Mouse (Mus musculus) forebrain, embryonic 16.5 days (tissue): ENCODE measurements around the gene Mmrn1. TPM values are rescaled to one million over a fixed set of nuclear protein-coding genes. Genes with fewer than 3 reads are reported as not detected.
A peak's percentile ranks its signal among the peaks of the same experiment; 100 is the strongest.

Experiments used
- ATAC-seq: fragments of 200-750 bp; cut with Nextera tagmentation; 2 replicates; pipeline ENCODE4 v1.8.0; 2017; ENCODE audit warnings: mild to moderate bottlenecking, moderate library complexity
- H3K27ac ChIP-seq: fragments of 300-500 bp; sonication (generic); 2 replicates; pipeline ENCODE4 v1.5.1; 2014; ENCODE audit warnings: low read length, control low read depth
- H3K27me3 ChIP-seq: fragments of 300-500 bp; sonication (generic); replicated peaks from 2 replicates; pipeline ENCODE4 v1.6.1; 2014; ENCODE audit warnings: low read length; ENCODE audit not compliant: control insufficient read depth, insufficient read depth
- H3K36me3 ChIP-seq: fragments of 300-500 bp; sonication (generic); 2 replicates; pipeline ENCODE4 v1.6.1; 2014; ENCODE audit not compliant: control insufficient read depth, insufficient read depth
- H3K4me1 ChIP-seq: fragments of 300-500 bp; sonication (generic); replicated peaks from 2 replicates; pipeline ENCODE4 v1.6.1; 2014; ENCODE audit warnings: low read length; ENCODE audit not compliant: control insufficient read depth, insufficient read depth
- H3K4me2 ChIP-seq: fragments of 300-500 bp; sonication (generic); 2 replicates; pipeline ENCODE4 v1.6.1; 2014; ENCODE audit warnings: mild to moderate bottlenecking, low read length, control low read depth
- H3K4me3 ChIP-seq: fragments of 300-500 bp; sonication (generic); replicated peaks from 2 replicates; pipeline ENCODE4 v1.5.1; 2014; ENCODE audit warnings: mild to moderate bottlenecking, low read length, control low read depth
- H3K9ac ChIP-seq: fragments of 300-500 bp; sonication (generic); replicated peaks from 2 replicates; pipeline ENCODE4 v1.6.1; 2014; ENCODE audit warnings: low read depth, low read length, control low read depth
- H3K9me3 ChIP-seq: fragments of 300-500 bp; sonication (generic); 2 replicates; pipeline ENCODE4 v1.6.1; 2016; ENCODE audit warnings: low read length; ENCODE audit not compliant: control insufficient read depth
- WGBS: fragments of 180-500 bp; shearing (Covaris S2); extraction: QIAGEN DNeasy Blood & Tissue Kit; methylation state at CpG from one replicate; pipeline ENCODE4 v1.1.7; 2014; 5-methylcytosine and 5-hydroxymethylcytosine counted together
- polyA plus RNA-seq: library from polyadenylated mRNA; unstranded; fragments of >200 nt; fragmentation: Nextera tagmentation; extraction: Ambion mirVana; gene quantifications from 2 replicates; pipeline ENCODE4 v1.2.1, GENCODE M21; 2015

Mmrn1 gene
- polyA plus RNA-seq, 1 experiment from 2014 or later: 1.9 TPM

DNA sequence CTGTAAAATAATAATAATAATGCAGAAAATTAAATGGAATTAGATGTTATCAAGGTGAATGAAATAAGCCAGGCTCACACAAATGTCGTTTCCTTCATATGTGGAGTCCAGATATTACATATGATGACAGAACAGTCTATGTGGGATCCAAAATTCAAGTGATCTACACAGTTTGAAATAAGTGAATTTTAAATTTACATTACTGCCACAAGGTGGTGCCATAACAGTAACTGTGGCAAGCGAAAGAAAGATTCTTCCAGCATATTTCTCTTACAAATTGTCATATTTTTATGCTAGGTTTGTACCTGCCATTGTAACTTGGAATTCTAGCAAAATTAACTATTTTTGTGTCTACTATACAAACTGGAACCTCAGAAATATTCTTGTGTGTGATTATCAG lies 61.1 kb downstream of the Mmrn1 start:
- peak; percentile 57; the same call in 1 of the 2 replicates for ATAC-seq
- Histone ChIP-seq H3K27me3 (no peaks in the 10 kb centered on the region), H3K4me3 (no peak overlapping the region), H3K4me1 (no peaks in the 10 kb centered on the region), H3K9ac (no peak overlapping the region), H3K4me2 (no peak overlapping the region), H3K36me3 (no peaks in the 10 kb centered on the region), H3K27ac (no peak overlapping the region), H3K9me3 (no peaks in the 10 kb centered on the region)
- WGBS: 33% methylated on average over 2 of the region's 2 CpGs

GRCm38 (mm10) chr6:60986914-60987313 lies 62.1 kb downstream of the Mmrn1 start:
- Histone ChIP-seq H3K36me3 (no peaks in the 10 kb centered on the region), H3K9me3 (no peaks in the 10 kb centered on the region), H3K4me3 (no peak overlapping the region), H3K4me1 (no peaks in the 10 kb centered on the region), H3K27me3 (no peaks in the 10 kb centered on the region), H3K4me2 (no peak overlapping the region), H3K9ac (no peak overlapping the region), H3K27ac (no peak overlapping the region)
- no peak for ATAC-seq
- WGBS: 87% methylated on average over 11 of the region's 11 CpGs

GRCm38 (mm10) chr6:60987804-60988203 lies 63.0 kb downstream of the Mmrn1 start:
- H3K36me3 ChIP-seq: no peaks in the 10 kb centered on the region
- ATAC-seq: no peak
- H3K27ac ChIP-seq: no peak overlapping the region
- no peak overlapping the region for H3K4me2 ChIP-seq
- H3K4me3 ChIP-seq: no peak overlapping the region
- no peaks in the 10 kb centered on the region for H3K4me1 ChIP-seq
- 93% methylated on average over 3 of the region's 3 CpGs for WGBS
- H3K9ac ChIP-seq: no peak overlapping the region
- H3K9me3 ChIP-seq: no peaks in the 10 kb centered on the region
- no peaks in the 10 kb centered on the region for H3K27me3 ChIP-seq

- Histone ChIP-seq H3K9me3 (no peaks in the 10 kb centered on the region), H3K36me3 (no peaks in the 10 kb centered on the region), H3K27me3 (no peaks in the 10 kb centered on the region), H3K4me1 (peaks cover 5% of the 10 kb centered on the region), H3K4me3 (no peak overlapping the region), H3K27ac (no peak overlapping the region), H3K9ac (no peak overlapping the region), H3K4me2 (no peak overlapping the region)
- WGBS: 97% methylated on average over 1 of the region's 1 CpGs
- no peak for ATAC-seq
Observed at GRCm38 (mm10) chr6:60992366-60992765, 67.6 kb downstream of the Mmrn1 start.

- 77% methylated on average over 4 of the region's 4 CpGs for WGBS
Observed at GRCm38 (mm10) chr6:60993386-60994108, 68.8 kb downstream of the Mmrn1 start.

DNA sequence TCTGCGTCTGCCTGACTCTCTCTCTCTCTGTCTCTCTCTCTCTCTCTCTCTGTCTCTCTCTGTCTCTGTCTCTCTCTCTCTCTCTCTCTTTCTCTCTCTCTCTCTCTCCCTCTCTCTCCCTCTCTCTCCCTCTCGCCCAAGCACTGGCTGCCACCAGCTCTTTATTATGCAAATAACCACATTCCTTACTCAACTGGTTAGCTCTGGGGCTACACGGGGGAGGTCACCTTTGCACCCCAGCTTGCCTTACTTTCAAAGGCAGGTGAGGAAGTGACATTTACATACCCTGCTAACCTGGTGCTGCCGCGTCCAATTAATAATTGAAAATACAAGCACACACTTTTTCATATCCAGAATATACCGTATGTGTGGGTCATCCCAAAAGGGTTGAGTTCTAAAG lies 69.3 kb downstream of the Mmrn1 start:
- Histone ChIP-seq H3K36me3 (no peaks in the 10 kb centered on the region), H3K27ac (no peak overlapping the region), H3K4me3 (no peak overlapping the region), H3K9ac (no peak overlapping the region), H3K4me1 (peaks cover 5% of the 10 kb centered on the region), H3K9me3 (no peaks in the 10 kb centered on the region), H3K27me3 (no peaks in the 10 kb centered on the region), H3K4me2 (no peak overlapping the region)
- ATAC-seq: no peak
- WGBS: 8% methylated on average over 6 of the region's 6 CpGs

More at GRCm38 (mm10) chr6:60993386-60994108, 68.8 kb downstream of the Mmrn1 start:
- Histone ChIP-seq H3K4me3 (no peak overlapping the region), H3K27ac (no peak overlapping the region), H3K4me1 (peaks cover 5% of the 10 kb centered on the region), H3K4me2 (no peak overlapping the region), H3K9me3 (no peaks in the 10 kb centered on the region), H3K9ac (no peak overlapping the region), H3K36me3 (no peaks in the 10 kb centered on the region), H3K27me3 (no peaks in the 10 kb centered on the region)
- ATAC-seq: no peak

DNA sequence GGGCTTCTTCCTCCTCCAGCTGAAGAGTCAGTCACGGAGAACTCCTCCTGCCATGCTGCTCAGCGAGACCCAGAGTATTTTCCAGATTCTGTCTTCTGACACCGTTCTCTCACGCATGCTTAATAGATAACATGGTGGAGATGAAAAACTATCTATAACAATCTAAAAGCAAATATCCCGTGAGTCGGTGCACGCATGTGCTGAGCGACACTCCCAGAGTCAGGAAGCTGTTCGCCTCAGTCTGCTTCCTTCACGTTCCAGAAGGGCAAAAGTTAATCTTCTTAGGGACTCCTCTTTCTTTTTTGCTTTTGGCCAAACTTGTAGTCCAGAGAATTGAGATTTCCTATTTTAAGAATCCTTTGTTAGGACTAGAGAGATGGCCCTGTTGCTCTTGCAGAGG lies 69.7 kb downstream of the Mmrn1 start:
- Histone ChIP-seq H3K4me1 (peaks cover 5% of the 10 kb centered on the region), H3K4me3 (no peak overlapping the region), H3K4me2 (no peak overlapping the region), H3K27me3 (no peaks in the 10 kb centered on the region), H3K36me3 (no peaks in the 10 kb centered on the region), H3K9me3 (no peaks in the 10 kb centered on the region), H3K27ac (no peak overlapping the region), H3K9ac (no peak overlapping the region; the same call in 1 of the 2 replicates)
- 46% methylated on average over 10 of the region's 10 CpGs for whole genome bisulfite sequencing
- no peak for ATAC-seq

DNA sequence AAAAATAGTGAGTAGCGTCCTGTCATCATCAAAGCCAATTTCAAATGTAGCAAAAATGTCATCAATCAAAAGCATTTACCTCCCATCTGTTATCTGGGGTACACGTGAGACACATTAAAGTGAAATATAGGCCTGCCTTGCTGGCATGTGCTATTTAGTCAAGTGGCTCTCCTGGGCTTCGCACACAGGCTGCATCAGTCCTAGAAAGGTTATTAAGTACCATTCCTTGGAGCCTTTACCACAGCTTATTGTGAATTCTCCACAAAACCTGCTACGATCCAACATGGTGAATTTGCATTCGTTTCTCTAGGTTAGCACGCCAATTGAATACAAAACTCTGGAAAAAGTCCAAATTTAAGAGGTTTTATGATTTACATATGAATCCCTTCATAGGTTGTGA lies 70.8 kb downstream of the Mmrn1 start:
- Histone ChIP-seq H3K4me1 (peaks cover 5% of the 10 kb centered on the region), H3K27me3 (no peaks in the 10 kb centered on the region), H3K4me2 (no peak overlapping the region), H3K4me3 (no peak overlapping the region), H3K9ac (no peak overlapping the region), H3K27ac (no peak overlapping the region), H3K9me3 (no peaks in the 10 kb centered on the region), H3K36me3 (no peaks in the 10 kb centered on the region)
- WGBS: 23% methylated on average over 6 of the region's 6 CpGs
- peak; percentile 57 for ATAC-seq

- Histone ChIP-seq H3K27ac (no peak overlapping the region), H3K27me3 (no peaks in the 10 kb centered on the region), H3K9ac (no peak overlapping the region), H3K4me1 (peaks cover 5% of the 10 kb centered on the region), H3K4me3 (no peak overlapping the region), H3K36me3 (no peaks in the 10 kb centered on the region), H3K9me3 (no peaks in the 10 kb centered on the region), H3K4me2 (no peak overlapping the region)
- no peak for ATAC-seq
- 58% methylated on average over 1 of the region's 1 CpGs for WGBS
Observed at GRCm38 (mm10) chr6:60996328-60996727, 71.6 kb downstream of the Mmrn1 start.
